Mouse (Mus musculus): ENCODE results near the gene Zfp788. TPM values are rescaled to one million over a fixed set of nuclear protein-coding genes. Genes with fewer than 3 reads are reported as not detected.
A peak's percentile ranks its signal among the peaks of the same experiment; 100 is the strongest.
"Not testable (repeated sequence)": the region's sequence is repeated elsewhere in the genome, so short reads cannot be mapped to it uniquely, and the experiment has no call there.

The Zfp788 gene
- 1 to 10 TPM; 6.5 to 6.9 TPM for total RNA-seq (2021)
- long read RNA-seq, experiment 1, partial matches to known transcripts = 0 of 6 reads
- long read RNA-seq, experiment 1, other reads (novel, unspliced or antisense) = 4 of 6 reads
- long read RNA-seq, experiment 2, partial matches to known transcripts = 0 of 7 reads
- long read RNA-seq, experiment 2, other reads (novel, unspliced or antisense) = 5 of 7 reads

GRCm38 (mm10) chr7:41632409-41633220 lies at the start of gene Zfp788:
Gene Zfp788 (plus strand): TSS chr7:41633203.
- peak; percentile 95 for DNase-seq

DNA sequence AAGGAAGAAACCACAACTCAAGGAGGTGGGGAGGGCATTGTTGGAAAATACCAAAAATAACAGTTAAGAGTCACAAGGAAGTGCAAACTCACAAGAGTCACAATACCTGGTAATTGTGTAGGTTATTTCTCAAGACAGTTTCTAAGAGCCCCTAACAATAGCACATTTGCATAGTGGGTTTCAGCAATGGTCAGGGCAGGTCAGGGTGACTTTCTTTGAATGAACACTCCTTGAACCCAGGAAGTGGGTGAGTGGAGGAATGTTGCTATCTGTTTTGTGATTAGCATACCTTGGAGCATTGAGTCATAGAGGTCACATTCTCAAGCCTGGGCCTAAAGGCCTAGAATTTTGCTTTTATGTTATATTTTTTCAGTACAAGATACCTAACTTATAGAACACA lies 45.2 kb upstream of the Zfp788 start:
- DNase-seq = not testable (repeated sequence)

DNA sequence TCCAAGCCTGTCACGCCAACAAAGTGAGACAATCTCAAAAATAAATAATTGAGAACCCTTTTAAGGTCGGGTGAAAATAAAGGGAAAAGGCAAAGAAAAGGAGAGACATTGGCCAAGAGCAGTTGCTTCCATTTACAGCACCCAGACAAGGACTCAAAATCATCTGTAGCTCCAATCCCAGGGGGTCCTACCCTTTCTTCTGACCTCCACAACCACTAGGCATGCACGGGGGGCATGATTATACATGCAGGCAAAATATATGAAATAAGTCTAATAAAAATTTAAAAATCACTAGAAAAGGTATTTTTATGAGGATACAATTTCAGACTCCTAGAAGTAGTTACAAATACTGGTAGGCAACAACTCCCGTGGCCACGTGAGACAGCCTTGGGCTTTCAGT lies 34.4 kb upstream of the Zfp788 start:
- no peak for DNase-seq

- DNase-seq = peak; percentile 86
These were observed 33.8 kb upstream of the Zfp788 start, which contains the start of gene 2610021A01Rik for GRCm38 (mm10) chr7:41599034-41599813. Gene 2610021A01Rik (plus strand): TSS chr7:41599230.

- no peak for DNase-seq
These were observed 33.0 kb upstream of the Zfp788 start for GRCm38 (mm10) chr7:41599932-41600548.

- no peak for DNase-seq
These were observed 21.3 kb upstream of the Zfp788 start for GRCm38 (mm10) chr7:41611654-41612053.

- DNase-seq = not testable (repeated sequence)
These were observed 16.8 kb upstream of the Zfp788 start for GRCm38 (mm10) chr7:41616241-41616640.

GRCm38 (mm10) chr7:41633221-41633984 lies 400 bp downstream of the Zfp788 start:
- DNase-seq = peak; percentile 89

DNA sequence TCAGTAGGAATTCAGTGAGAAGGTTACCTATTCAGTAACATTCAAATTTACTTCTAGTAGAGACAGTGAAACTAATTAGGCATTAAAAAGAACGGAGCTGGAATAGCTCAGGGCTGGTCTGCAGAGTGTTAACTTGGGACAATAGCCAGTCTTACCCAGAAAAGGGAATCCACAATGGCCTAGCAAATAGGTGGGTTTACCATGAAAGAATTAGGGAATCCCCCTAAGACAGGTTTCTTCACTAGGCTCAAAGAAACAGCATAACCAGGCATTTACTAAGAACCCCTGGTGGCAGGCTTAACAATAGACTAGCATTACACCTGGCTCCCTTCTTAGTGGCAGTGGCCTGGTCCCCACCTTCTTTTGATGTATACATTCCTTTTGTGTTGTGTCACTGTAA lies 41.3 kb downstream of the Zfp788 start:
- DNase-seq = not testable (repeated sequence)

Other genes starting within 250 kb of the Zfp788 start
- 10 to 100 TPM; 10.0 to 10.9 TPM for gene AI987944, start 239.8 kb upstream of the Zfp788 start, total RNA-seq (2021)
- gene Vmn2r57, start 184.5 kb upstream of the Zfp788 start, total RNA-seq (2021) = under 1 TPM; 0.08 to 0.11 TPM
- gene Gm20449, start 133.8 kb upstream of the Zfp788 start, total RNA-seq (2021) = not detected
- 1 to 10 TPM; 3.9 TPM for gene AW146154, start 133.3 kb upstream of the Zfp788 start, total RNA-seq (2021)
- gene Gm6871, start 59.5 kb upstream of the Zfp788 start, total RNA-seq (2021) = not detected
- gene 2610021A01Rik, start 34.0 kb upstream of the Zfp788 start, total RNA-seq (2021) = 10 to 100 TPM in 1 of 2 experiments, 1 to 10 TPM in 1; 8.7 to 10.2 TPM
- not detected for gene Vmn2r58, start 239.5 kb downstream of the Zfp788 start, total RNA-seq (2021)

All from gastrocnemius, postnatal 25 days (tissue).